Mouse (Mus musculus) heart, adult 2 months (tissue): ENCODE measurements at regions not wholly inside any gene's neighbourhood (a gene's known extent, or its start where the extent isn't known, plus 50 kb on each side); places are given as distances from the start of the nearest gene placed in this dataset.

Experiments used
- DNase-seq, 2 experiments: peaks; one replicate each; pipeline ENCODE4 v3.0.0; 2021
- H3K27ac ChIP-seq: fragments of 200-600 bp; 2 replicates; pipeline ENCODE4 v1.8.1; 2022
- H3K27me3 ChIP-seq: fragments of 200-500 bp; 2 replicates; pipeline ENCODE4 v1.6.1; 2012; ENCODE audit warnings: mild to moderate bottlenecking, low read length, inconsistent platforms, mixed read lengths; ENCODE audit not compliant: control insufficient read depth, insufficient read depth
- H3K36me3 ChIP-seq: fragments of 200-500 bp; 2 replicates; pipeline ENCODE4 v1.6.1; 2012; ENCODE audit warnings: low read length, inconsistent platforms; ENCODE audit not compliant: control insufficient read depth, insufficient read depth
- H3K4me1 ChIP-seq: fragments of 200-500 bp; 2 replicates; pipeline ENCODE4 v1.6.1; 2011; ENCODE audit warnings: low read length; ENCODE audit not compliant: control insufficient read depth, insufficient read depth
- H3K4me3 ChIP-seq: fragments of 200-600 bp; 2 replicates; pipeline ENCODE4 v1.8.1; 2022
- H3K79me2 ChIP-seq: fragments of 200-500 bp; replicated peaks from 2 replicates; pipeline ENCODE4 v1.6.1; 2012; ENCODE audit warnings: mild to moderate bottlenecking, inconsistent platforms, low read length, moderate library complexity, mixed read lengths; ENCODE audit not compliant: control insufficient read depth, insufficient read depth
- H3K9ac ChIP-seq: fragments of 200-500 bp; 2 replicates; pipeline ENCODE4 v1.6.1; 2012; ENCODE audit warnings: low read depth, mild to moderate bottlenecking, control low read depth, inconsistent platforms, low read length, mixed read lengths
- CTCF ChIP-seq: fragments of 200-600 bp; IDR thresholded peaks from 2 replicates; pipeline ENCODE4 v1.8.1; 2022; ENCODE audit warnings: antibody characterized with exemption, mild to moderate bottlenecking, moderate library complexity
- EP300 ChIP-seq: fragments of 200-500 bp; IDR thresholded peaks from 2 replicates; pipeline ENCODE4 v1.6.1; 2011; ENCODE audit warnings: low read depth, low read length, control low read depth; ENCODE audit not compliant: insufficient read depth
- POLR2A ChIP-seq: fragments of 200-500 bp; IDR thresholded peaks from 2 replicates; pipeline ENCODE4 v1.6.1; 2011; ENCODE audit warnings: mild to moderate bottlenecking, low read depth, low read length, control low read depth; ENCODE audit not compliant: insufficient read depth
- WGBS: fragments of 180-500 bp; shearing (Covaris S2); methylation state at CpG from one replicate; pipeline ENCODE4 v1.1.7; 2018; 5-methylcytosine and 5-hydroxymethylcytosine counted together
- intact Hi-C: fragments of 180-260 bp; cut with DNase I; formaldehyde crosslinking; loops from one replicate; pipeline ENCODE4 v1.15.1; 2025

- TF ChIP-seq EP300 = no peak
- TF ChIP-seq CTCF = no peak
- no peak for TF ChIP-seq POLR2A
- no peaks in the 10 kb centered on the region for H3K27me3 ChIP-seq
- H3K36me3 ChIP-seq = no peaks in the 10 kb centered on the region
- no peak overlapping the region for H3K4me3 ChIP-seq
- H3K4me1 ChIP-seq = no peaks in the 10 kb centered on the region
- DNase-seq = no peak
- no peak overlapping the region for H3K27ac ChIP-seq
- no peaks in the 10 kb centered on the region for H3K79me2 ChIP-seq
- intact Hi-C loops = no loop called here
- WGBS = 44% methylated on average over 1 of the region's 1 CpGs
- no peak overlapping the region for H3K9ac ChIP-seq
Measured at GRCm38 (mm10) chr13:119179157-119179920, 249.1 kb upstream of the Paip1 start.

DNA sequence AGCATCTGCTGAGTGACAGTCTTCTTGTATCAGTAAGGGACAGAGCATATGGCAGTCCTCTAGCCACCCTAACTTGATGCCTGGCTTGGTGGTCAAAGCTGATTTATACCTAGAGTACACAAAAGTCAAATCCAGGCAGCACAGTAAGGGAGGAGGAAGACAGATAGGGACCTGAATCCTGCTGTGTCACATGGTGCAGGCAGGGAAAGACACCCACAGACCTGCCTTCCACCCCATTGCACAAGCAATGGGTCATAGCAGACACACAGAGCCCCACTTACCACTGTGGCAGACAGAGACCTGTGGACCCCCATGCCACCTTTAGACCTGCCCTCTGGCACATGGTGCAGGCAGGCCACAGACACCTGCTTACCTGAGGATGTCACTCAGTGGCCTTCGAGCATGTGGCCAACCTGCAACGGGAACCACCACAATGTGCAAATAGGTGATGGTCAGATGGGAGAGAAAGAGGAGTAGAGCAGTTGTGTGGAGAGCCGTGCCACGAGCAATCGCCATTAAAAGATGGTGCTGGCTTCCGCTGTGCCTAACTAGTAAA is 244.0 kb upstream of the Paip1 start:
- 95% methylated on average over 6 of the region's 6 CpGs for WGBS
- H3K4me3 ChIP-seq = no peak overlapping the region
- TF ChIP-seq EP300 (no peak), POLR2A (no peak), CTCF (no peak)
- no peaks in the 10 kb centered on the region for H3K79me2 ChIP-seq
- H3K4me1 ChIP-seq = no peaks in the 10 kb centered on the region
- intact Hi-C loops = no loop called here
- H3K27ac ChIP-seq = no peak overlapping the region
- no peak for DNase-seq
- H3K27me3 ChIP-seq = no peaks in the 10 kb centered on the region
- no peak overlapping the region for H3K9ac ChIP-seq
- no peaks in the 10 kb centered on the region for H3K36me3 ChIP-seq

DNA sequence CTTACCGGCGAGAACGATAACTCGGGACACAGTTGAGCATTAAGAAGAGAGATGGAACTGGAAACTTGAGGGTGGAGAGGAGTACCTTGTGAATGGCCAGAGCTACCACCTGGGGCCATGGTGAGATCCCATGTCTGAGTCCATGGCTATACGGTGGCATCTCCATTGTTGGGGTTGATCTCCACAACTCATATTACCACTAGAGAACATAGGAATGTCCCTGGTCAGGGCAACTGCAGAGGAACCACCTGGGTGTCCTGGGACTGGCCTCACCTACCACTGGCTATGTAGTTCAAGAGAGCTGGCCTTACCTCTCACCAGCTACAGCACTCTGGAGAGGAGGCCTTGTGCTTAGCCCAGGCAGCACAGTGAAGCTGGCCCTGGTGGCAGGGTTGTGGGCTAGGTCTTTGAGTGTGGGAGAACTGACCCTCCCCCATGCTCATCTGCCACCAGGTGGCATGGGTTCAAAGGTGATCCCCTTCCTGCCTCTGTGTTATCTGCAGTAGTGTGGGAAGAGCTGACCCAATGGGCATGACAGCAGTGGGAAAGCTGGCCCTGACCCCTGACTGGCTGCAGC is 242.7 kb upstream of the Paip1 start:
- no peak overlapping the region for H3K9ac ChIP-seq
- H3K27me3 ChIP-seq = no peaks in the 10 kb centered on the region
- H3K4me3 ChIP-seq = no peak overlapping the region
- 97% methylated on average over 5 of the region's 5 CpGs for WGBS
- H3K4me1 ChIP-seq = no peaks in the 10 kb centered on the region
- H3K79me2 ChIP-seq = no peaks in the 10 kb centered on the region
- no peak for DNase-seq
- TF ChIP-seq POLR2A (no peak), EP300 (no peak), CTCF (no peak)
- H3K27ac ChIP-seq = no peak overlapping the region
- intact Hi-C loops = no loop called here
- H3K36me3 ChIP-seq = no peaks in the 10 kb centered on the region

- DNase-seq = no peak
- H3K4me1 ChIP-seq = no peaks in the 10 kb centered on the region
- no peaks in the 10 kb centered on the region for H3K79me2 ChIP-seq
- no peak overlapping the region for H3K4me3 ChIP-seq
- intact Hi-C loops = no loop called here
- no peak overlapping the region for H3K9ac ChIP-seq
- no peaks in the 10 kb centered on the region for H3K36me3 ChIP-seq
- H3K27me3 ChIP-seq = no peaks in the 10 kb centered on the region
- 62% methylated on average over 11 of the region's 11 CpGs for WGBS
- no peak overlapping the region for H3K27ac ChIP-seq
- TF ChIP-seq POLR2A = no peak
- no peak for TF ChIP-seq CTCF
- no peak for TF ChIP-seq EP300
Measured at GRCm38 (mm10) chr13:119231556-119231955, 196.8 kb upstream of the Paip1 start.

DNA sequence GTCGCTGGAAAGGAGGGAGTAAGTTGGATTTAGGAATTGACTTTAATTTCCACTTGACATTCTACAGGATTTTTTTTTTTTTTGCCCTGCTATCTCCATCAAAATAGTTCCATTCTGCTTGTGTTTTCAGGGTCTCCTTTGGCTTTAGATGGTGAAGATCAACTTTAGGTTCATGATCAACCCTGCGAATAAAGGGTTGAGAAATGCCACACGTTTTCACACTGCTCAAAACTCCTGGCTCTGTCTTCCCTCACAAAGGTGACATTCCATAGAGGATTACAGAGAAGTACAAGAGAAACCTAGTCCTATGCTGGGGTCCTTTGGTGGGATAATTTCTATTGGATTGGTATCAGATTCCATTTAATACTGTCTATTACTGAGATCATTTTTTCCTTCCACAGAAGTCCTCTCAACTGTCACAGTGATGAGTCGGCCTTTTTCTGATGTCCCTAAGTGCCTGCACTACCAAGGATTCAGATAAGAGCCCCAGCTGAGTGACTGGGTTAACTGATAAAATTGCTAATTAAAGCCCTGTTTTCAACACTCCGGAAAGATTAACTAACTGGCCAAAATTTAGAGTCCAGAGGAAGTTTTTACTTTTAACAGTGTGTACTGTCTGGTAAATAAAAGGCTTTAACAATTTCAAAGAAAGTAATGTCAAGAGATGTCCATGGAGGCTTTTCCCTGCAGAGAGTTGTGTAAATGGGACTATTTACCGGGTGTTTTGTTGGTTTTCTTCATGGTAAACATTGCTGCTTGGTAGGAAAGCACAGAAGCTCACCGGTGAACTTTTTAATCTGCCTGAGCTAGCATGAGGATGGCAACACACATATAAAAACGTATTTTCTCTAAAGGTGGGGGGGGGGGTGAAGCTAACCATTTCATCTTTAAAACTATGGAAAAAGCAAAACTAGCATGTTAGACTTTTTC is 196.0 kb upstream of the Paip1 start:
- no peaks in the 10 kb centered on the region for H3K36me3 ChIP-seq
- no peaks in the 10 kb centered on the region for H3K27me3 ChIP-seq
- H3K4me3 ChIP-seq = no peak overlapping the region
- no peak overlapping the region for H3K9ac ChIP-seq
- H3K79me2 ChIP-seq = no peaks in the 10 kb centered on the region
- 31% methylated on average over 8 of the region's 8 CpGs for WGBS
- TF ChIP-seq CTCF (no peak), POLR2A (no peak), EP300 (no peak)
- intact Hi-C loops = no loop called here
- no peak for DNase-seq
- no peaks in the 10 kb centered on the region for H3K4me1 ChIP-seq
- H3K27ac ChIP-seq = no peak overlapping the region
